Mouse (Mus musculus): Measurements from ENCODE around the gene Scmh1. TPM values are rescaled to one million over a fixed set of nuclear protein-coding genes. Genes with fewer than 3 reads are reported as not detected.

The Scmh1 gene
- polyA plus RNA-seq, 1 experiment from 2014 or later, result 73.3 TPM

- H3K36me3 ChIP-seq (replicated peaks; ENCODE audit: control insufficient read depth, insufficient read depth), result peaks cover 64% of the 10 kb centered on the region
These were observed 112.3 kb downstream of the Scmh1 start for GRCm38 (mm10) chr4:120517335-120517734.

GRCm38 (mm10) chr4:120521761-120522160 lies 116.7 kb downstream of the Scmh1 start:
- Histone ChIP-seq H3K4me2 (replicated peaks) (no peak overlapping the region), H3K9ac (no peak overlapping the region), H3K27ac (no peak overlapping the region), H3K4me1 (replicated peaks; ENCODE audit: control insufficient read depth, insufficient read depth, low read length) (no peaks in the 10 kb centered on the region), H3K4me3 (replicated peaks; ENCODE audit: low read length) (no peak overlapping the region), H3K36me3 (replicated peaks; ENCODE audit: control insufficient read depth, insufficient read depth) (peaks cover 77% of the 10 kb centered on the region), H3K27me3 (ENCODE audit: control insufficient read depth, insufficient read depth, low read length) (no peaks in the 10 kb centered on the region), H3K9me3 (ENCODE audit: control insufficient read depth, low read length) (no peaks in the 10 kb centered on the region)
- DNase-seq (ENCODE audit: low spot score), result no peak
- ATAC-seq (ENCODE audit: low FRiP score), result no peak
- WGBS, result 83% methylated on average over 5 of the region's 5 CpGs

More at GRCm38 (mm10) chr4:120517335-120517734, 112.3 kb downstream of the Scmh1 start:
- no peaks in the 10 kb centered on the region for H3K4me1 ChIP-seq (replicated peaks; ENCODE audit: control insufficient read depth, insufficient read depth, low read length)
- WGBS, result 85% methylated on average over 4 of the region's 4 CpGs
- no peak overlapping the region for H3K4me2 ChIP-seq (replicated peaks)
- no peak overlapping the region for H3K27ac ChIP-seq
- ATAC-seq (ENCODE audit: low FRiP score) (no peak), DNase-seq (ENCODE audit: low spot score) (no peak)
- no peaks in the 10 kb centered on the region for H3K27me3 ChIP-seq (ENCODE audit: control insufficient read depth, insufficient read depth, low read length)
- no peaks in the 10 kb centered on the region for H3K9me3 ChIP-seq (ENCODE audit: control insufficient read depth, low read length)
- H3K9ac ChIP-seq, result no peak overlapping the region
- H3K4me3 ChIP-seq (replicated peaks; ENCODE audit: low read length), result no peak overlapping the region

- H3K36me3 ChIP-seq (replicated peaks; ENCODE audit: control insufficient read depth, insufficient read depth), result peaks cover 74% of the 10 kb centered on the region
- H3K9me3 ChIP-seq (ENCODE audit: control insufficient read depth, low read length), result no peaks in the 10 kb centered on the region
- no peak overlapping the region for H3K4me3 ChIP-seq (replicated peaks; ENCODE audit: low read length)
- H3K4me2 ChIP-seq (replicated peaks), result no peak overlapping the region
- H3K9ac ChIP-seq, result no peak overlapping the region
- ATAC-seq (ENCODE audit: low FRiP score) (no peak), DNase-seq (ENCODE audit: low spot score) (no peak)
- no peaks in the 10 kb centered on the region for H3K4me1 ChIP-seq (replicated peaks; ENCODE audit: control insufficient read depth, insufficient read depth, low read length)
- H3K27ac ChIP-seq, result no peak overlapping the region
- H3K27me3 ChIP-seq (ENCODE audit: control insufficient read depth, insufficient read depth, low read length), result no peaks in the 10 kb centered on the region
- WGBS, result 79% methylated on average over 4 of the region's 4 CpGs
These were observed 117.3 kb downstream of the Scmh1 start for GRCm38 (mm10) chr4:120522351-120522750.

GRCm38 (mm10) chr4:120523092-120523491 lies 118.0 kb downstream of the Scmh1 start:
- H3K4me3 ChIP-seq (replicated peaks; ENCODE audit: low read length), result no peak overlapping the region
- no peaks in the 10 kb centered on the region for H3K27me3 ChIP-seq (ENCODE audit: control insufficient read depth, insufficient read depth, low read length)
- peaks cover 73% of the 10 kb centered on the region for H3K36me3 ChIP-seq (replicated peaks; ENCODE audit: control insufficient read depth, insufficient read depth)
- no peak overlapping the region for H3K4me2 ChIP-seq (replicated peaks)
- no peaks in the 10 kb centered on the region for H3K4me1 ChIP-seq (replicated peaks; ENCODE audit: control insufficient read depth, insufficient read depth, low read length)
- no peak overlapping the region for H3K27ac ChIP-seq
- DNase-seq (ENCODE audit: low spot score) (no peak), ATAC-seq (ENCODE audit: low FRiP score) (no peak)
- no peaks in the 10 kb centered on the region for H3K9me3 ChIP-seq (ENCODE audit: control insufficient read depth, low read length)
- no peak overlapping the region for H3K9ac ChIP-seq
- over 99% methylated on average over 3 of the region's 3 CpGs for WGBS

- WGBS, result 81% methylated on average over 9 of the region's 9 CpGs
These were observed 123.1 kb downstream of the Scmh1 start for GRCm38 (mm10) chr4:120528171-120528570.

GRCm38 (mm10) chr4:120531986-120532385 lies 126.9 kb downstream of the Scmh1 start, which contains the start of gene Slfnl1:
Gene Slfnl1 (plus strand): TSS chr4:120532231.
- no peak for ATAC-seq (ENCODE audit: low FRiP score)
- H3K4me2 ChIP-seq (replicated peaks), result no peak within 1 kb of the TSS
- H3K27me3 ChIP-seq (ENCODE audit: control insufficient read depth, insufficient read depth, low read length), result no peaks in the 10 kb centered on the region
- H3K27ac ChIP-seq, result no peak within 1 kb of the TSS
- H3K4me1 ChIP-seq (replicated peaks; ENCODE audit: control insufficient read depth, insufficient read depth, low read length), result no peaks in the 10 kb centered on the region
- no peaks in the 10 kb centered on the region for H3K9me3 ChIP-seq (ENCODE audit: control insufficient read depth, low read length)
- no peak within 1 kb of the TSS for H3K9ac ChIP-seq
- 89% methylated on average over 6 of the region's 6 CpGs for WGBS
- peaks cover 64% of the 10 kb centered on the region for H3K36me3 ChIP-seq (replicated peaks; ENCODE audit: control insufficient read depth, insufficient read depth)
- DNase-seq (ENCODE audit: low spot score), result no peak
- H3K4me3 ChIP-seq (replicated peaks; ENCODE audit: low read length), result no peak within 1 kb of the TSS

More at GRCm38 (mm10) chr4:120528171-120528570, 123.1 kb downstream of the Scmh1 start:
- H3K27ac ChIP-seq, result no peak overlapping the region
- no peaks in the 10 kb centered on the region for H3K27me3 ChIP-seq (ENCODE audit: control insufficient read depth, insufficient read depth, low read length)
- H3K4me2 ChIP-seq (replicated peaks), result no peak overlapping the region
- ATAC-seq (ENCODE audit: low FRiP score) (no peak), DNase-seq (ENCODE audit: low spot score) (no peak)
- no peaks in the 10 kb centered on the region for H3K4me1 ChIP-seq (replicated peaks; ENCODE audit: control insufficient read depth, insufficient read depth, low read length)
- H3K4me3 ChIP-seq (replicated peaks; ENCODE audit: low read length), result no peak overlapping the region
- peaks cover 85% of the 10 kb centered on the region for H3K36me3 ChIP-seq (replicated peaks; ENCODE audit: control insufficient read depth, insufficient read depth)
- no peak overlapping the region for H3K9ac ChIP-seq
- H3K9me3 ChIP-seq (ENCODE audit: control insufficient read depth, low read length), result no peaks in the 10 kb centered on the region

- peaks cover 63% of the 10 kb centered on the region for H3K36me3 ChIP-seq (replicated peaks; ENCODE audit: control insufficient read depth, insufficient read depth)
- 83% methylated on average over 10 of the region's 10 CpGs for WGBS
- no peak for ATAC-seq (ENCODE audit: low FRiP score)
These were observed 133.6 kb downstream of the Scmh1 start for GRCm38 (mm10) chr4:120538664-120539063.

GRCm38 (mm10) chr4:120544896-120545295 lies 139.8 kb downstream of the Scmh1 start:
- H3K4me3 ChIP-seq (replicated peaks; ENCODE audit: low read length), result no peak overlapping the region
- H3K27ac ChIP-seq, result no peak overlapping the region
- H3K27me3 ChIP-seq (ENCODE audit: control insufficient read depth, insufficient read depth, low read length), result no peaks in the 10 kb centered on the region
- DNase-seq (ENCODE audit: low spot score), result no peak
- H3K4me2 ChIP-seq (replicated peaks), result no peak overlapping the region
- H3K4me1 ChIP-seq (replicated peaks; ENCODE audit: control insufficient read depth, insufficient read depth, low read length), result no peaks in the 10 kb centered on the region
- no peak for ATAC-seq (ENCODE audit: low FRiP score)
- 79% methylated on average over 1 of the region's 1 CpGs for WGBS
- H3K9ac ChIP-seq, result no peak overlapping the region
- H3K9me3 ChIP-seq (ENCODE audit: control insufficient read depth, low read length), result no peaks in the 10 kb centered on the region
- H3K36me3 ChIP-seq (replicated peaks; ENCODE audit: control insufficient read depth, insufficient read depth), result peaks cover 99% of the 10 kb centered on the region

More at GRCm38 (mm10) chr4:120538664-120539063, 133.6 kb downstream of the Scmh1 start:
- Histone ChIP-seq H3K9me3 (ENCODE audit: control insufficient read depth, low read length) (no peaks in the 10 kb centered on the region), H3K27ac (no peak overlapping the region), H3K27me3 (ENCODE audit: control insufficient read depth, insufficient read depth, low read length) (no peaks in the 10 kb centered on the region), H3K4me2 (replicated peaks) (no peak overlapping the region), H3K4me3 (replicated peaks; ENCODE audit: low read length) (no peak overlapping the region), H3K9ac (no peak overlapping the region), H3K4me1 (replicated peaks; ENCODE audit: control insufficient read depth, insufficient read depth, low read length) (no peaks in the 10 kb centered on the region)
- DNase-seq (ENCODE audit: low spot score), result no peak

- H3K4me2 ChIP-seq (replicated peaks), result no peak overlapping the region
- ATAC-seq (ENCODE audit: low FRiP score), result no peak
- DNase-seq (ENCODE audit: low spot score), result no peak
- peaks cover 94% of the 10 kb centered on the region for H3K36me3 ChIP-seq (replicated peaks; ENCODE audit: control insufficient read depth, insufficient read depth)
- H3K9ac ChIP-seq, result no peak overlapping the region
- no peaks in the 10 kb centered on the region for H3K27me3 ChIP-seq (ENCODE audit: control insufficient read depth, insufficient read depth, low read length)
- WGBS, result 94% methylated on average over 6 of the region's 6 CpGs
- no peak overlapping the region for H3K27ac ChIP-seq
- H3K4me3 ChIP-seq (replicated peaks; ENCODE audit: low read length), result no peak overlapping the region
- no peaks in the 10 kb centered on the region for H3K4me1 ChIP-seq (replicated peaks; ENCODE audit: control insufficient read depth, insufficient read depth, low read length)
- no peaks in the 10 kb centered on the region for H3K9me3 ChIP-seq (ENCODE audit: control insufficient read depth, low read length)
These were observed 151.5 kb downstream of the Scmh1 start for GRCm38 (mm10) chr4:120556592-120556991.

GRCm38 (mm10) chr4:120565726-120566125 lies 160.6 kb downstream of the Scmh1 start:
- H3K36me3 ChIP-seq (replicated peaks; ENCODE audit: control insufficient read depth, insufficient read depth), result peaks cover 44% of the 10 kb centered on the region
- 85% methylated on average over 2 of the region's 2 CpGs for WGBS
- ATAC-seq (ENCODE audit: low FRiP score), result no peak
- no peak overlapping the region for H3K27ac ChIP-seq
- H3K27me3 ChIP-seq (ENCODE audit: control insufficient read depth, insufficient read depth, low read length), result no peaks in the 10 kb centered on the region
- no peaks in the 10 kb centered on the region for H3K9me3 ChIP-seq (ENCODE audit: control insufficient read depth, low read length)
- H3K4me1 ChIP-seq (replicated peaks; ENCODE audit: control insufficient read depth, insufficient read depth, low read length), result peaks cover 20% of the 10 kb centered on the region
- H3K9ac ChIP-seq, result no peak overlapping the region
- DNase-seq (ENCODE audit: low spot score), result no peak
- H3K4me2 ChIP-seq (replicated peaks), result no peak overlapping the region
- no peak overlapping the region for H3K4me3 ChIP-seq (replicated peaks; ENCODE audit: low read length)
